Mouse (Mus musculus) testis, adult 2 months (tissue): ENCODE results near the gene Rarb. TPM values are rescaled to one million over a fixed set of nuclear protein-coding genes. Genes with fewer than 3 reads are reported as not detected.

Source experiments
- H3K27ac ChIP-seq: fragments of 200-500 bp; 2 replicates; pipeline ENCODE4 v1.5.1; 2012; ENCODE audit warnings: low read depth, low read length; ENCODE audit not compliant: control insufficient read depth, insufficient read depth
- H3K27me3 ChIP-seq: fragments of 200-500 bp; 2 replicates; pipeline ENCODE4 v1.6.1; 2012; ENCODE audit warnings: mild to moderate bottlenecking, low read length, moderate library complexity; ENCODE audit not compliant: control insufficient read depth, insufficient read depth
- H3K36me3 ChIP-seq: fragments of 200-500 bp; 2 replicates; pipeline ENCODE4 v1.6.1; 2012; ENCODE audit warnings: mild to moderate bottlenecking, low read length; ENCODE audit not compliant: control insufficient read depth, insufficient read depth
- H3K4me1 ChIP-seq: fragments of 200-500 bp; 2 replicates; pipeline ENCODE4 v1.6.1; 2012; ENCODE audit warnings: low read length; ENCODE audit not compliant: control insufficient read depth, insufficient read depth
- H3K4me3 ChIP-seq: fragments of 200-500 bp; 2 replicates; pipeline ENCODE4 v1.5.1; 2012; ENCODE audit warnings: low read depth, mild to moderate bottlenecking, low read length, moderate library complexity, mixed read lengths; ENCODE audit not compliant: control insufficient read depth
- CTCF ChIP-seq: fragments of 200-500 bp; IDR thresholded peaks from 2 replicates; pipeline ENCODE4 v1.5.1; 2012; ENCODE audit warnings: low read depth, mild to moderate bottlenecking, inconsistent platforms, low read length, moderate library complexity; ENCODE audit not compliant: control insufficient read depth, insufficient read depth, insufficient replicate concordance
- POLR2A ChIP-seq: fragments of 200-500 bp; IDR thresholded peaks from 2 replicates; pipeline ENCODE4 v1.6.1; 2012; ENCODE audit warnings: low read depth, mild to moderate bottlenecking, inconsistent platforms, low read length, moderate library complexity; ENCODE audit not compliant: control insufficient read depth
- polyA plus RNA-seq: library from polyadenylated mRNA; depleted of rRNA; stranded (reverse); fragments of >200 nt; gene quantifications from 2 replicates; pipeline ENCODE4 v1.2.3, GENCODE M21; 2012

The Rarb gene
- polyA plus RNA-seq, 1 experiment: 5.6 TPM

DNA sequence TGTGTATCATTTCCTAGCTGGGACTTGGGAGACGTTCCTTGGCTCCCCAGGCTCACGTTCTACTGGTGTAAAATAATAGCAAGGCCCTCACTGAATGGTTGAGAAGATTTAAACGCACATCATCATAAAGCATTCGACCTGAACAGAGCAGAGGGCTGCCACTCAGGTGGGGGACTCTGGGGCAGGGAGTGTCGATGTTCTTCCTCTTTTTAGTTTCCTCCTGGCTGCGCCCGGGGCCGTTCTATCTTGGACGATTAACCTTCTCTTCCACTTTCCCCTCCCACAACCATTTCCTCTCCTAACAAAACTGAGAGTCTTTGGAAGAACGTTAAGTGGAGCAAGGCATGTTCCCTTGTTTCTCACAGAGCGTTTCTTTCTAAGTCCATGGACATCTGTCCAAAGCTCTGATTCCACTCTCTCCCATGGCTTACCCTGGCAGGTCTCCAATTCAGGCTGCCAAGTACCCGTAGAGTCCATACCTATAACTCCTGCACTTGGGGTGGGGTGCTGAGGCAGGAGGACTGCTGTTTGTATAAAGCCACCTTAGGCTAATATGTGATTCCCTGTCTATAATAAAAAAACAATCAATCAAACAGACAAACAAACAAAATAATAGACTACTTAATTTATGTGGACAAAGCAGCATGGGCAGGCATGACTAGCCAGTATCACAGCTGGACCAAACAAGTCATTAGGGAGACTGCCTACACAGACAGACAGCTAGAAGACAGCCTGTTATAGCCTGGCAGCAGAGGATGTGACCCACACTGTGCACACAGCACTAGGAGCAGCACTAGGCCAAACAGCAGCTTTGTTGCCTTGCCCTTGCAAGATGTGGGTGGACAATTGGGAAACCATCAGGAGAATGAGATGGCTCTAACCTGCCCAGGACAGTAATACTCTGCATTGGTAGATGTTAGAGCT, 259.4 kb downstream of the Rarb start:
- Histone ChIP-seq H3K4me1 (no peaks in the 10 kb centered on the region), H3K27me3 (no peaks in the 10 kb centered on the region), H3K27ac (no peak overlapping the region), H3K4me3 (no peak overlapping the region), H3K36me3 (no peaks in the 10 kb centered on the region)
- TF ChIP-seq POLR2A (no peak), CTCF (no peak)

DNA sequence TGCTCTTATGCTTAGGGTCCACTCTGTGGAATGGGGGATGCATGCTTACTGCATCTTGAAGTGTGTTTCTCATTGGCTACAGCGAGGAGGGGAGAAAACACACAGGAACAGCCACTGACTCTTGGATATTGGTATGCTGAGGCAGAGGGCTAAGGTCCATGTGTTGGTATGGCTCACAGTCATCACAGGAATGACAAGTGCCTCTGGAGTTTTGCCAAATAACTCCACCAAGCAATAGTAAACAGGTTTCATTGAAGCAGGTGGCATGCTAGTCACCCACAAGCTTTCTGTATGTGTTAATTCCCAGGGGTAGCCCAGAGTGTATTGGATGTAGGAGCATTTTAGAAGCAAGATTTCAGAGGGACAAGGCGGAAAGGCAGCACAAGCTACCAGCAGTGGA, 260.9 kb downstream of the Rarb start:
- no peaks in the 10 kb centered on the region for H3K4me1 ChIP-seq
- H3K4me3 ChIP-seq: no peak overlapping the region
- H3K36me3 ChIP-seq: no peaks in the 10 kb centered on the region
- no peaks in the 10 kb centered on the region for H3K27me3 ChIP-seq
- TF ChIP-seq POLR2A (no peak), CTCF (no peak)
- H3K27ac ChIP-seq: no peak overlapping the region

DNA sequence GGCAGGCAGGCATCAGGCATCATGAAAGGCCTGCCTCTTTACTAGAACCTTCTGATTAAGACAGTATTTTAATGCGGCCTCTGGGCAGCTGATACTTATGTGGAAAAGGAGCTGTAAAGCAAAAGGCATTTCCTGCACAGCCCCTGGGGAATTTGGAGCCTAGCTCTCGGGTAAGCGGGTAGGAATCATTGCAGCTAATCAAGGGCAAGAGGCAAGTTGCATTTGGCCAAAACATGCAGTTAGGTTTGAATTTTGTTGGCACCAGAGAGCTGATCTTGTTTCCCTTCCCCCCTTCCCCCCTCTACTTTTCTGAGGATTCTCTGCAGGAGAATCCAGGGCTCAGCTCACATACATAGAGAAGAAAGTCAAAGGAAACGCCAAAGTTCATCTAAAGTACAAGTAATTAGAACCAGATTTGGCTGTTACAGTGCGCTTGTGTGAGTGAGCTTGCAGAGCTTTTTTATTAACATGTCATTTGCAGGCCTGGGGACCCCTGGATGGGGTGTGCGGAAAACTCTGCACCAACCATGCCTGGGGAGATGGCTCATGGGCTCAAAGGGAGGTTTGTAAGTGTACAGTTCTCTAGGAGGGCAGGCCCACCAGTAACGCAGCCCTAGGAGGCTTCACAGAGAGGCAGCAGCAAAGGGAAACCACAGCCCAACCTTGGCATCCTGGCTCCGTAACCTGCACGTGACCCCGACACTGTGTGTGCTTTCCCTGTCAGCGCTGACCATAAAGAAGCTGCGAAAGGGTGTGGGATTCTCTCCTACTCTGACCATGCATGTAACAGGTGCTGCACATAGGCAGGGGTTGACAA, 264.1 kb downstream of the Rarb start:
- Histone ChIP-seq H3K36me3 (no peaks in the 10 kb centered on the region), H3K27me3 (no peaks in the 10 kb centered on the region), H3K4me1 (no peaks in the 10 kb centered on the region), H3K27ac (no peak overlapping the region), H3K4me3 (no peak overlapping the region)
- TF ChIP-seq CTCF (no peak), POLR2A (no peak)

DNA sequence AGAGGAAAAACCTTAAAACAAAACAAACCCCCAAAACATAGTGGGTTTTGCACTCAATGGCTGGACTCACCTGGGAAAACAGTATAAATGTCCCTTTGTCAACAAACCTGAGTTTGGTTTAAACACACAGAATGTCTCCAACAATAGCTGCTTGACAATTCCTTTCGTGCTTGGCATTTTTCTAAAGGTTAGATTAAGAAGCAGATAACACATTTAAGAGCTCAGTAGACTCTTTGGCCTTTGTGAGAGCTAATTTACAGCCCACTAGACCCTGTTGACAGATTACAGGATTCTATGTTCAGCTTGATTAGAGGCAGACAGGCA, 264.7 kb downstream of the Rarb start:
- Histone ChIP-seq H3K4me3 (no peak overlapping the region), H3K27me3 (no peaks in the 10 kb centered on the region), H3K27ac (no peak overlapping the region), H3K4me1 (no peaks in the 10 kb centered on the region), H3K36me3 (no peaks in the 10 kb centered on the region)
- TF ChIP-seq POLR2A: no peak
- TF ChIP-seq CTCF: no peak

DNA sequence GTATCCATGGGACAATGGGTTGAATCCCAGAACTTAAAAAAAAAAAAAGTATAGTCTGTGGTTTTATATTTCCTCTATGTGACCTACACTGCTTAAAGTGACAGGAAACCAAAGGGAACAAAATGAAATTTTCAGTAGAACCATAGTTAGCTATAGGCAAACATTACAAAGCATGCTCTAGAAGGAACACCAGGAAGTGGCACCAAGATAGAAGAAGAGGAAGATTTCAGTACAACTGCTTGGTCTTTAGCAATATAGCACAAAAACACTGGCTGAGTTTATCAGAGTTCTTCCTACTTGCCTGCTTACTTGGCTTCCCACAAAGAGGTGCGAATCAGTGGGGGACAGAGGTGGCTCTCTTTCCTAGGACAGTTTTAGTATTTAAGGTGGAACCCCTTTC, 266.7 kb downstream of the Rarb start:
- Histone ChIP-seq H3K4me1 (no peaks in the 10 kb centered on the region), H3K27me3 (no peaks in the 10 kb centered on the region), H3K36me3 (no peaks in the 10 kb centered on the region)

DNA sequence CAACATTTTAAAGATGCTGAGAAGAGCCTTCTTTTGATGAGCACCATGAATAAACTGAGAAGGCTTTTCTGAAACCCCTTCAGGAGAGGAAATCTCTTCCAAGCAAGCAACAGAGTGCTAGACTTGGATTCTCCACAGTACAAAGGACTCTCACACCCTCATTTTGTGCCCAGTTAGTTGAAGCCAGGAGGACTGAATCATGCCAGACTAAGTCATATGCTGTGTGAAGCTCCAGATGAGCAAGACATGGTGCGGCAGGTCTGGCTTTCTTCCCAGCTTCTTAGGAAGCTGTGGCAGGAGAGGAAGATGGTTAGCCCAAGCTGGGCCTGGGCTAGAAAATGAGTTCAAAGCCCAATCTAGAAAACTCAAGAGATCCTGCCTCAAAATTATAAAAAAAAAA, 267.1 kb downstream of the Rarb start:
- Histone ChIP-seq H3K27ac (no peak overlapping the region), H3K4me1 (no peaks in the 10 kb centered on the region), H3K27me3 (no peaks in the 10 kb centered on the region), H3K4me3 (no peak overlapping the region), H3K36me3 (no peaks in the 10 kb centered on the region)
- TF ChIP-seq POLR2A (no peak), CTCF (no peak)

More for the DNA sequence above, 266.7 kb downstream of the Rarb start:
- Histone ChIP-seq H3K27ac (no peak overlapping the region), H3K4me3 (no peak overlapping the region)
- TF ChIP-seq POLR2A (no peak), CTCF (no peak)

DNA sequence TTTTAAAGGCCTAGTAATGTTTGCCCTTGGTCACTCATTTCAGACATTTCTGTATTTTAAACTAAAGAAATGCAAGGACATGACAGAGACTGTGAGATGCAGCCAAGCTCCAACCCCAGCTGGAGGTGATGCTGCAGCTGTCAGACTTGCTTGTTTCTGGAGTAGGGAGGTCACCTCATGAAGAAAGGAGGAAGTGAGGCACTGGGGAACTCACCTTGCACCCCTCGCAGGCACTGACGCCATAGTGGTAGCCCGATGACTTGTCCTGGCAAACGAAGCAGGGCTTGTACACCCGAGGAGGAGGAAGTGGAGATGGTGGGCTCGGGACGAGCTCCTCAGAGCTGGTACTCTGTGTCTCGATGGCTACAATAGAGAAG, 270.8 kb downstream of the Rarb start:
- no peak overlapping the region for H3K27ac ChIP-seq
- no peak overlapping the region for H3K4me3 ChIP-seq
- no peaks in the 10 kb centered on the region for H3K36me3 ChIP-seq
- H3K27me3 ChIP-seq: no peaks in the 10 kb centered on the region
- TF ChIP-seq CTCF (no peak), POLR2A (no peak)
- H3K4me1 ChIP-seq: no peaks in the 10 kb centered on the region

DNA sequence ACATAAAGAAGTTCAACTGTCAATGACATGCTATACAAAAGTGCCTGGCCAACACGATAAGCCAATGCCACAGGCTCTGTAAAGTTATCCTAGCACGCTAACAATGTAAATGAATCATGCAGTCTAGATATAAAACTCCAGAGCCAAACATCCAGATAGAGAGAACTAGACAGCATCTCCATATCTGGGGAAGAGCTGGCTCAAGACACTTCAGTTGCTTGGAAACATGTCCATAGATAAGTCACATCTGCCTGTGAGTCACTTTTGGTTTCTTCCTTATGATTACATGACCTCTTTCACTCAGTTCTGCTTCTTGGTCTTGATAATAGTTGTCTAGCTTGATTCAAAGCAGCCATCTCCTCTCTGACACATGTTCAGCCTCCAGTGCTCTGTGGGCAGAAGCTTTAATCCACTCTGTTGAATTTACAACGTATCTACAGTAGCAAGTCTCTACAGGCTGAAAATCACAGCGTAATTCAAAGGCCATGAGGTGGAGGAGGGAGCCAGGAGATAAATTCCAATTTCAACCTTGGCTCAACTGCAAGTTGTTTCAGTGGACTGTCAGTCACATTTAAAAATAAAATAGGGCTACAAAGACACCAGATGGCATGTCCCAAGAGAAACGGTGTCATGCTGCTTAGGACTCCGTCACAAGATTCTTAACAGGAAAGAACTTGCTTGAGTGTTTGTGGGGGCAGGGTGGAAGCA, 271.3 kb downstream of the Rarb start:
- H3K36me3 ChIP-seq: no peaks in the 10 kb centered on the region
- no peak overlapping the region for H3K4me3 ChIP-seq
- no peaks in the 10 kb centered on the region for H3K27me3 ChIP-seq
- no peaks in the 10 kb centered on the region for H3K4me1 ChIP-seq
- TF ChIP-seq POLR2A: no peak
- TF ChIP-seq CTCF: no peak
- no peak overlapping the region for H3K27ac ChIP-seq
